Comparison of ENCODE assay signal across 8 mouse cellular contexts in genomic region chr17:36835591-36836426, GRCm38 (mm10). TPM values are rescaled to one million over a fixed set of nuclear protein-coding genes. Genes with fewer than 3 reads are reported as not detected.
DNase-seq lines count a peak whose midpoint lies in the region; ATAC-seq and TF ChIP-seq lines count a peak whose summit lies in the region.

No protein-coding gene starts in this region.

- peak; percentile 40; the same call in 1 of the 2 replicates for ATAC-seq in G1E (ENCODE audit: extremely low read depth, insufficient number of reproducible peaks, low FRiP score, poor library complexity, severe bottlenecking)
- ATAC-seq in forebrain, postnatal 0 days = 0 out of 2 replicates have a peak, but pooled peaks have one; percentile 7
- ATAC-seq in lung, embryonic 15.5 days (ENCODE audit: borderline replicate concordance, extremely low read depth, low FRiP score, low TSS enrichment) = no peak

- no peaks in the 10 kb centered on the region for H3K9me3 ChIP-seq in G1E (replicated peaks)
- H3K9me3 ChIP-seq in forebrain, postnatal 0 days (ENCODE audit: low read length) = no peaks in the 10 kb centered on the region
- no peaks in the 10 kb centered on the region for H3K9me3 ChIP-seq in lung, embryonic 15.5 days

- H3K27ac ChIP-seq in forebrain, postnatal 0 days (ENCODE audit: low read depth, low read length) = 0 out of 2 replicates have a peak overlapping the region, but pooled peaks have one; percentile 54
- peak overlapping the region; percentile 92; the same call in 1 of the 2 replicates for H3K27ac ChIP-seq in layer of hippocampus, adult 2 months
- peak overlapping the region; percentile 98 for H3K27ac ChIP-seq in lung, embryonic 15.5 days

- intact Hi-C loops in heart, postnatal 36 days (cut with DNase I) = loop anchor here (5.0 kb wide), 1 partner anchor 121 kb away; the partner anchor contains the start of genes Znrd1 and Znrd1as

- H3K4me3 ChIP-seq in G1E (ENCODE audit: low read depth, low read length) = peak overlapping the region; percentile 83; the same call in 1 of the 2 replicates
- H3K4me3 ChIP-seq in forebrain, postnatal 0 days (ENCODE audit: low read depth, low read length) = peak overlapping the region; percentile 93; the same call in 1 of the 2 replicates
- peak overlapping the region; percentile 73 for H3K4me3 ChIP-seq in layer of hippocampus, adult 2 months
- peak overlapping the region; percentile 87 for H3K4me3 ChIP-seq in lung, embryonic 15.5 days

- peak overlapping the region; percentile 66 for H3K4me2 ChIP-seq in forebrain, postnatal 0 days (ENCODE audit: low read depth)
- H3K4me2 ChIP-seq in lung, embryonic 15.5 days = peak overlapping the region; percentile 79

- peaks cover 21% of the 10 kb centered on the region; the same call in 1 of the 2 replicates for H3K27me3 ChIP-seq in G1E (ENCODE audit: insufficient read depth, low read length)
- H3K27me3 ChIP-seq in forebrain, postnatal 0 days (ENCODE audit: insufficient read depth, low read length) = no peaks in the 10 kb centered on the region
- H3K27me3 ChIP-seq in lung, embryonic 15.5 days = no peaks in the 10 kb centered on the region

- WGBS in forebrain, postnatal 0 days = 37% methylated on average over 12 of the region's 12 CpGs
- 33% methylated on average over 12 of the region's 12 CpGs for WGBS in lung, embryonic 15.5 days

- no peak for TF ChIP-seq CTCF in G1E (IDR thresholded peaks at IDR 0.05; ENCODE audit: low read depth, low read length)
- TF ChIP-seq CTCF in forebrain, postnatal 0 days (IDR thresholded peaks at IDR 0.05; ENCODE audit: low read depth) = peak; percentile 46
- peak; percentile 71 for TF ChIP-seq CTCF in layer of hippocampus, adult 2 months (conservative IDR thresholded peaks at IDR 0.05)

- peak; percentile 53 for DNase-seq in G1E (ENCODE audit: low spot score)
- peak; percentile 55 to 64 for DNase-seq in cerebellum, adult 18-20 months
- DNase-seq in forebrain, postnatal 0 days = peak; percentile 49
- DNase-seq in heart, postnatal 36 days = peak; percentile 56 to 66
- DNase-seq in layer of hippocampus, adult 2 months (ENCODE audit: low spot score in 2 of 2) = peak; percentile 37 to 55
- DNase-seq in ovary, postnatal 14 days (ENCODE audit: low spot score) = peak; percentile 36
- peak; percentile 67 for DNase-seq in thymus, postnatal 25 days

- no peak overlapping the region for H3K9ac ChIP-seq in forebrain, postnatal 0 days
- H3K9ac ChIP-seq in lung, embryonic 15.5 days = no peak overlapping the region

- H3K36me3 ChIP-seq in G1E (replicated peaks) = peaks cover 13% of the 10 kb centered on the region
- no peaks in the 10 kb centered on the region for H3K36me3 ChIP-seq in forebrain, postnatal 0 days (ENCODE audit: insufficient read depth)
- H3K36me3 ChIP-seq in lung, embryonic 15.5 days = 0 out of 2 replicates have a peak, but pooled peaks cover 2% of the 10 kb centered on the region

- peaks cover 23% of the 10 kb centered on the region for H3K4me1 ChIP-seq in G1E (ENCODE audit: insufficient read depth, low read depth, low read length)
- peaks cover 7% of the 10 kb centered on the region; the same call in 1 of the 2 replicates for H3K4me1 ChIP-seq in forebrain, postnatal 0 days (ENCODE audit: insufficient read depth)
- peaks cover 20% of the 10 kb centered on the region for H3K4me1 ChIP-seq in lung, embryonic 15.5 days

RNA-seq across cellular contexts. Expression of gene Trim26, which starts 1.1 kb away (rescaled TPM):
- 31.8 and 39.7 TPM in 2 replicates for total RNA-seq in G1E (2014; fragmentation: Nextera tagmentation)
- total RNA-seq in G1E (2017) = 12.5 TPM in 2 replicates
- polyA plus RNA-seq in G1E (2012) = 11.7 and 13.4 TPM in 2 replicates
- 19.3 and 30.6 TPM in 2 replicates for total RNA-seq in forebrain, postnatal 0 days (2014; rRNA removed)
- 21.3 and 36.6 TPM in 2 replicates for polyA plus RNA-seq in forebrain, postnatal 0 days (2015; fragmentation: Nextera tagmentation; extraction: Ambion mirVana)
- total RNA-seq in heart, postnatal 36 days (2021) = 10 to 100 TPM; 22.2 to 23.6 TPM
- 10 to 100 TPM; 22.5 to 26.1 TPM for total RNA-seq in layer of hippocampus, adult 2 months (2021)
- polyA plus RNA-seq in lung, embryonic 15.5 days (2015; fragmentation: Nextera tagmentation; extraction: Ambion mirVana) = 39.2 and 43.6 TPM in 2 replicates

RNA-seq across cellular contexts. Expression of gene H2-M10.6, which starts 23.8 kb away (rescaled TPM):
- total RNA-seq in G1E (2014; fragmentation: Nextera tagmentation) (not detected in 2 replicates), G1E (2017) (0.06 TPM in 1 of 2 replicates, not detected in the other)
- not detected in 2 replicates for polyA plus RNA-seq in G1E (2012)
- not detected in 2 replicates for total RNA-seq in forebrain, postnatal 0 days (2014; rRNA removed)
- polyA plus RNA-seq in forebrain, postnatal 0 days (2015; fragmentation: Nextera tagmentation; extraction: Ambion mirVana) = not detected in 2 replicates
- total RNA-seq in heart, postnatal 36 days (2021) = not detected
- not detected for total RNA-seq in layer of hippocampus, adult 2 months (2021)
- not detected in 2 replicates for polyA plus RNA-seq in lung, embryonic 15.5 days (2015; fragmentation: Nextera tagmentation; extraction: Ambion mirVana)

RNA-seq across cellular contexts. Expression of gene Trim15, which starts 31.2 kb away (rescaled TPM):
- total RNA-seq in G1E (2014; fragmentation: Nextera tagmentation) (not detected in 2 replicates), G1E (2017) (0.22 TPM in 1 of 2 replicates, not detected in the other)
- not detected in 2 replicates for polyA plus RNA-seq in G1E (2012)
- total RNA-seq in forebrain, postnatal 0 days (2014; rRNA removed) = 0.15 and 0.19 TPM in 2 replicates
- polyA plus RNA-seq in forebrain, postnatal 0 days (2015; fragmentation: Nextera tagmentation; extraction: Ambion mirVana) = 0.23 and 0.31 TPM in 2 replicates
- not detected for total RNA-seq in heart, postnatal 36 days (2021)
- not detected for total RNA-seq in layer of hippocampus, adult 2 months (2021)
- 0.14 and 0.21 TPM in 2 replicates for polyA plus RNA-seq in lung, embryonic 15.5 days (2015; fragmentation: Nextera tagmentation; extraction: Ambion mirVana)

RNA-seq across cellular contexts. Expression of gene Trim10, which starts 33.6 kb away (rescaled TPM):
- total RNA-seq in G1E (2014; fragmentation: Nextera tagmentation) = 8.3 and 18.1 TPM in 2 replicates
- 16.2 and 17.5 TPM in 2 replicates for total RNA-seq in G1E (2017)
- 2.7 and 6.1 TPM in 2 replicates for polyA plus RNA-seq in G1E (2012)
- 0.15 TPM in 1 of 2 replicates, not detected in the other for total RNA-seq in forebrain, postnatal 0 days (2014; rRNA removed)
- 0.14 and 0.22 TPM in 2 replicates for polyA plus RNA-seq in forebrain, postnatal 0 days (2015; fragmentation: Nextera tagmentation; extraction: Ambion mirVana)
- total RNA-seq in heart, postnatal 36 days (2021) = under 1 TPM; 0.41 to 0.64 TPM
- not detected for total RNA-seq in layer of hippocampus, adult 2 months (2021)
- 4.0 and 5.7 TPM in 2 replicates for polyA plus RNA-seq in lung, embryonic 15.5 days (2015; fragmentation: Nextera tagmentation; extraction: Ambion mirVana)

RNA-seq across cellular contexts. Expression of gene Trim40, which starts 54.1 kb away (rescaled TPM):
- total RNA-seq in G1E (2014; fragmentation: Nextera tagmentation) (not detected in 2 replicates), G1E (2017) (0.12 TPM in 1 of 2 replicates, not detected in the other)
- not detected in 2 replicates for polyA plus RNA-seq in G1E (2012)
- 0.19 TPM in 1 of 2 replicates, not detected in the other for total RNA-seq in forebrain, postnatal 0 days (2014; rRNA removed)
- polyA plus RNA-seq in forebrain, postnatal 0 days (2015; fragmentation: Nextera tagmentation; extraction: Ambion mirVana) = 0.12 TPM in 1 of 2 replicates, not detected in the other
- not detected for total RNA-seq in heart, postnatal 36 days (2021)
- not detected for total RNA-seq in layer of hippocampus, adult 2 months (2021)
- polyA plus RNA-seq in lung, embryonic 15.5 days (2015; fragmentation: Nextera tagmentation; extraction: Ambion mirVana) = not detected in 2 replicates
